Mouse (Mus musculus) MEL (cell line): Measurements from ENCODE around the gene Sppl3.

Experiments
- CTCF ChIP-seq, 3 experiments: IDR thresholded peaks in 2 of 3; conservative IDR thresholded peaks in 1 of 3; 2 replicates each; pipeline ENCODE4 v1.5.1; 2011 to 2012; ENCODE audit warnings: low read length in 3 of 3, low read depth in 2 of 3, mild to moderate bottlenecking in 2 of 3, improper control_type of control experiment in 1 of 3, inconsistent platforms in 1 of 3, mixed read lengths in 1 of 3, moderate library complexity in 1 of 3; ENCODE audit not compliant: control insufficient read depth in 1 of 3, insufficient read depth in 1 of 3, poor library complexity in 1 of 3, severe bottlenecking in 1 of 3
- TAL1 ChIP-seq: IDR thresholded peaks from 2 replicates; pipeline ENCODE4 v1.6.1; 2012; ENCODE audit warnings: mild to moderate bottlenecking, inconsistent platforms, low read length, moderate library complexity, mixed read lengths

DNA sequence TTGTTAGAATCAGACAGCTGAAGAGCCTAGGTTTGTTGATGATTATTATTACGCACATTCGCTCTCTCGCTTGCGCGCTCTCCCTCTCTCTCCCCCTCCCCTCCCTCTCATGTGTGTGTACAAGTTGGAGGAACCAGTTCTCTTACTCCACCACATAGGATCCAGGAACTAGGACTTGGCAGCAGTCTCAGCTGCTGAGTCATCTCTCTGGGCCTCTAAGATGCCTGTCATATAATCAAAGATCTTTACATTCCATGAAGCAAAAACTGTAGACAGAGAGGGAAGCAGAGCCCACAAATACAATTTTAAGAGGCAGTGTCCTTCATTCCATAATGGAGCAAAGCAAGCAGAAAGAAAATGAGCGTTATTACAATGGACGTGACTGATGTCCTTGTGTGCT, 61.2 kb downstream of the Sppl3 start:
- TF ChIP-seq TAL1 (peak; percentile 28; the same call in 1 of the 2 replicates), CTCF (IDR thresholded peaks at IDR 0.05 in 2 of 3, conservative IDR thresholded peaks at IDR 0.05 in 1 of 3; ENCODE audit: control insufficient read depth in 1 of 3, insufficient read depth in 1 of 3, low read depth in 2 of 3, low read length in 3 of 3, poor library complexity in 1 of 3, severe bottlenecking in 1 of 3) (no peak)
